Mouse (Mus musculus) limb, embryonic 12.5 days (tissue): ENCODE data around the gene Zkscan1. TPM values are rescaled to one million over a fixed set of nuclear protein-coding genes. Genes with fewer than 3 reads are reported as not detected.
A peak's percentile ranks its signal among the peaks of the same experiment; 100 is the strongest.
"Not testable (repeated sequence)": the region's sequence is repeated elsewhere in the genome, so short reads cannot be mapped to it uniquely, and the experiment has no call there.

ENCODE experiments used
- ATAC-seq: fragments of 200-750 bp; cut with Nextera tagmentation; 2 replicates; pipeline ENCODE4 v1.8.0; 2017; ENCODE audit warnings: low read depth, moderate TSS enrichment; ENCODE audit not compliant: insufficient number of reproducible peaks, insufficient read depth, low FRiP score, low TSS enrichment
- H3K27ac ChIP-seq: fragments of 300-500 bp; sonication (generic); 2 replicates; pipeline ENCODE4 v1.5.1; 2016; ENCODE audit warnings: mild to moderate bottlenecking, moderate library complexity
- H3K27me3 ChIP-seq: fragments of 300-500 bp; sonication (generic); 2 replicates; pipeline ENCODE4 v1.6.1; 2016; ENCODE audit warnings: mild to moderate bottlenecking, moderate library complexity
- H3K36me3 ChIP-seq: fragments of 300-500 bp; sonication (generic); 2 replicates; pipeline ENCODE4 v1.6.1; 2016; ENCODE audit warnings: mild to moderate bottlenecking, moderate library complexity
- H3K4me1 ChIP-seq: fragments of 300-500 bp; sonication (generic); replicated peaks from 2 replicates; pipeline ENCODE4 v1.6.1; 2016
- H3K4me2 ChIP-seq: fragments of 300-500 bp; sonication (generic); 2 replicates; pipeline ENCODE4 v1.6.1; 2016; ENCODE audit warnings: mild to moderate bottlenecking, moderate library complexity
- H3K4me3 ChIP-seq: fragments of 300-500 bp; sonication (generic); replicated peaks from 2 replicates; pipeline ENCODE4 v1.5.1; 2016; ENCODE audit warnings: mild to moderate bottlenecking
- H3K9ac ChIP-seq: fragments of 300-500 bp; sonication (generic); replicated peaks from 2 replicates; pipeline ENCODE4 v1.6.1; 2016; ENCODE audit warnings: mild to moderate bottlenecking, moderate library complexity
- H3K9me3 ChIP-seq: fragments of 300-500 bp; sonication (generic); 2 replicates; pipeline ENCODE4 v1.6.1; 2016; ENCODE audit warnings: mild to moderate bottlenecking, moderate library complexity
- WGBS: fragments of 180-500 bp; shearing (Covaris S2); methylation state at CpG from one replicate; pipeline ENCODE4 v1.1.7; 2016; 5-methylcytosine and 5-hydroxymethylcytosine counted together
- polyA plus RNA-seq: library from polyadenylated mRNA; unstranded; fragments of >200 nt; fragmentation: Nextera tagmentation; extraction: Ambion mirVana; gene quantifications from 2 replicates; pipeline ENCODE4 v1.2.1, GENCODE M21; 2016

Gene Zkscan1
- polyA plus RNA-seq, 1 experiment from 2014 or later: 26.8 TPM

DNA sequence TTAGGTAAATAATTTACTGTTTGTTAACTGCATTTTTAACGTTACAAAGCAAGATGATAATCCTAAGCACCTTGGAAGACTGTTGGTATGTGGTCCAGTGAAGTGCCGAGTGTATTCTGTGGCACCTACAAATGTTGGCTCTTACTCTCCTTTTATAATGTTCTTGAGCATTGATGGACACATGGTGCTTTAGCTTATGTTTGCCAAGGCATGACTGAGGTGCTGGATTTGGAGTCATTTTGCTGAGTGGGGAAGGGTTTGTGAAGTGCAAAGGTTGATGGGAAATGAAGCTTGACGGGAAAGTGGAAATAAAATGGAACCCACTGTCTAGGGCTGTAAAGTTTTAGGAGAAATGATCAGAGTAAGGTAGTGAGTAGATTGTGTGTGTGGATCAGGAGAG lies 3.5 kb downstream of the Zkscan1 start:
- 86% methylated on average over 3 of the region's 3 CpGs for WGBS
- H3K4me3 ChIP-seq: no peak overlapping the region
- H3K4me2 ChIP-seq: no peak overlapping the region

DNA sequence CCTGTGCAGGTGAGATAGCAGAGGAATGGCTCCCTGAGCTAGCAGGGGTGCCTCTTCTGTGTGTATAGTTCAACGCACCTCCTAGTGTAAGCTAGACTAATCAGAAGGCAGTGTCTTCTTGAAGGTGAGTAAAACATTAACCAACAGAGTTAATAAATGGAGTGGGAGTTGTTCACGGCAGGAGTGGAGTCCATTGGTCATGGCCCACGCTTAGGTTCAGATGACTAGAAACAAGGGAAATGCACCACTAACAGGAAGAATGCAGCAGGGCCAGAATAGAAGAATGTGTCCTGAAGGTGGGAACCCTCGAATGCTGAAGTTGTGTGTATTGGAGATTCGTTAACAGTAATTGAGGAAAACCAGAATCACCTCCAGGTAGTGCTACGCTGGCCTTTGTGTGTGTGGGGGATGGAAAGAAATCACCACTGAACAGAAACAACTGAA lies 4.2 kb downstream of the Zkscan1 start:
- Histone ChIP-seq H3K9me3 (no peaks in the 10 kb centered on the region), H3K27me3 (no peaks in the 10 kb centered on the region), H3K4me1 (peaks cover 14% of the 10 kb centered on the region), H3K9ac (no peak overlapping the region), H3K4me2 (no peak overlapping the region), H3K36me3 (peaks cover 48% of the 10 kb centered on the region), H3K4me3 (no peak overlapping the region), H3K27ac (no peak overlapping the region)
- no peak for ATAC-seq
- WGBS: 95% methylated on average over 6 of the region's 6 CpGs

More for the DNA sequence above, 3.5 kb downstream of the Zkscan1 start:
- no peaks in the 10 kb centered on the region for H3K9me3 ChIP-seq
- no peak overlapping the region for H3K9ac ChIP-seq
- H3K27me3 ChIP-seq: no peaks in the 10 kb centered on the region
- peaks cover 14% of the 10 kb centered on the region for H3K4me1 ChIP-seq
- H3K36me3 ChIP-seq: peaks cover 40% of the 10 kb centered on the region
- H3K27ac ChIP-seq: no peak overlapping the region
- no peak for ATAC-seq

DNA sequence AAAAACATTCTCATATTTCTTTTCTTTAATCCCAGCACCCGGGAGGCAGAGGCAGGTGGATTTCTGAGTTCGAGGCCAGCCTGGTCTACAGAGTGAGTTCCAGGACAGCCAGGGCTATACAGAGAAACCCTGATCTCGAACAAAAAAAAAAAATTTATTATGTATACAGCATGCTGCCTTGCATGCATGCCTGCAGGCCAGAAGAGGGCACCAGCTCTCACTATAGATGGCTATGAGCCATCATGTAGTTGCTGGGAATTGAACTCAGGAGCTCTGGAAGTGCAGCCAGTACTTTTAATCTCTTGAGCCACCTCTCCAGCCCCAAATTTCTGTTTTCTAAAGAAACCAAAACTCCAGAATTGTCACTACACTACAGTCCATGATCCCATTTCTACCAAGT lies 5.4 kb downstream of the Zkscan1 start:
- H3K9ac ChIP-seq: no peak overlapping the region
- H3K4me1 ChIP-seq: peaks cover 11% of the 10 kb centered on the region
- H3K36me3 ChIP-seq: peaks cover 59% of the 10 kb centered on the region
- 81% methylated on average over 3 of the region's 3 CpGs for WGBS
- H3K27me3 ChIP-seq: no peaks in the 10 kb centered on the region
- no peak overlapping the region for H3K27ac ChIP-seq
- no peaks in the 10 kb centered on the region for H3K9me3 ChIP-seq
- no peak overlapping the region for H3K4me2 ChIP-seq
- H3K4me3 ChIP-seq: no peak overlapping the region
- no peak for ATAC-seq

DNA sequence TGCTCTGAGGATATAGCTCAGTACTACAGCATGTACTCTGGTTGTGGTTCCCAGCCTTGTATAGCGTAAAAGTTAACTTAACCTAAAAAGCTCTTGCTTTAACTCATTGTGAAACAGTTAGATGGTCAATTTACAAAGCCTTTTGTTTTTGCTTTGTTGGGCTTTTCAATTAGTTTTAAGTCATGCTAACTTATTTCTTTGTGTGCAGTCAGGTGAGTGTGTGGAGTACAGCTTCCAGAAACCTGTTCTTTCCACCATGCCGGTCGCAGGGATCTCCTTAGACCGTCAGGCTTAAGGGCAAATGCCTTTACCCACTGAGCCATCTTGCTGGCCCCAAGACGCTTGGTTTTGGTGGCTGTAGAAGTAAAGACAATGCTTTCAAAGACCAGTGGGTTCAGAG lies 5.9 kb downstream of the Zkscan1 start:
- Histone ChIP-seq H3K27me3 (no peaks in the 10 kb centered on the region), H3K36me3 (peaks cover 64% of the 10 kb centered on the region), H3K9ac (no peak overlapping the region), H3K4me2 (no peak overlapping the region), H3K27ac (no peak overlapping the region), H3K9me3 (no peaks in the 10 kb centered on the region), H3K4me3 (no peak overlapping the region), H3K4me1 (peaks cover 11% of the 10 kb centered on the region)
- no peak for ATAC-seq
- WGBS: 95% methylated on average over 5 of the region's 5 CpGs

DNA sequence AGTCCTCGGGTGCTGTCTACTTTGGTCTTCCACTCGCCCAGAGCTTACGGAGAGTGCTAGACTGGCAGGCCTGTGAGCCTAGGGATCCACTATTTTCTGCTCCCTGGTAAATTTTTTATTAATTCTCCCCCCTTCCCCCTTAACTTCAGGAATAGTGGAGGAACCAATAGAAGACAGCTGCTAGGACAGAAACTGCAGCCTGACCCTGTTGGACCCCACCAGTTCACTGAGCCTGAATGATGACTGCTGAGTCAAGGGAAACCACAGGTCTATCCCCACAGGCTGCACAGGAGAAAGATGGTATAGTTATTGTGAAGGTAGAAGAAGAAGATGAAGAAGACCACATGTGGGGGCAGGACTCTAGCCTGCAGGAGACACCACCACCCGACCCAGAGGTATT lies 7.9 kb downstream of the Zkscan1 start:
- Histone ChIP-seq H3K9me3 (no peaks in the 10 kb centered on the region), H3K4me3 (no peak overlapping the region), H3K9ac (no peak overlapping the region), H3K27me3 (no peaks in the 10 kb centered on the region), H3K4me1 (no peaks in the 10 kb centered on the region), H3K36me3 (peaks cover 76% of the 10 kb centered on the region), H3K4me2 (no peak overlapping the region), H3K27ac (no peak overlapping the region)
- ATAC-seq: no peak
- 94% methylated on average over 4 of the region's 4 CpGs for WGBS

DNA sequence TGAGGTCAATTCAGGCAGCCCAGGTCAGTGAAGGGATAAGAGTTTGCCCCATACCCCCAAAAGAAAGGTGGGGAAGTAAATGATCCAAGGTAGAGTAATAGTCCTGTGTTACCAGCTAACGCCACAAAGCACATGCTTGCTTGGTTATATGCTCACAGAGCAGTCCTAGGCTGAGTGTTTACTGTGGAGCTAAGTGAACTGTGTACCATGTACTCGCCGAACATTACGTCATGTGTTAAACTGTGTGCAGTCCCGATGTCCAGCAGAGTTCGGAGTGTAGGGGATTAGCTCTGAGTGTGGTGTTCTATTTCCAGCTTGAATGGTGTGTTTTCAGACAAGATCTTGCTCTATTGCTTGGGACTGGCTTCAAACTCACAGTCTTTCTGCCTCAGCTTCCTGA lies 9.6 kb downstream of the Zkscan1 start:
- Histone ChIP-seq H3K4me2 (no peak overlapping the region), H3K9me3 (no peaks in the 10 kb centered on the region), H3K9ac (no peak overlapping the region), H3K4me3 (no peak overlapping the region), H3K36me3 (peaks cover 76% of the 10 kb centered on the region), H3K27me3 (no peaks in the 10 kb centered on the region), H3K4me1 (no peaks in the 10 kb centered on the region), H3K27ac (no peak overlapping the region)
- no peak for ATAC-seq
- 94% methylated on average over 6 of the region's 6 CpGs for WGBS

DNA sequence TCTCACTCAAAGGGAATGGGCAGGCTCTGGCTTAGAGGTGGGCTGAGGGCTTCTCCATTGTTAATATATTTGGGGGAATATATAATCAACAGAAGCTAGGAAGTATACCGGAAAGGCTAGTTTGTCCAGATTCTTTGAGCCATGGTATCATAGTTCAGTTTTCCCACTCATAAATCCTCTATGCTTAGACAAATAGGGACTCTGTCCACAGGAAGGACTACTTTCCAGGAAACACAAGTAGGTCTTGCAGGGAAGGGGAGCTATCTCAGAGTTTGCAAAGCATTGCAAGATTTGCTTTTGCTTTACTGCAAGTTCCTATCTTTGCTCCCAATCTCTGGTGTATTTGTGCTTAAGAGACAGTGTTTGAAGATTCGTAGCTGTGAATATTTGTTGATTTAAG lies 20.1 kb downstream of the Zkscan1 start:
- Histone ChIP-seq H3K4me3 (no peak overlapping the region), H3K4me1 (no peaks in the 10 kb centered on the region), H3K9ac (no peak overlapping the region), H3K36me3 (peaks cover 61% of the 10 kb centered on the region), H3K9me3 (no peaks in the 10 kb centered on the region), H3K4me2 (no peak overlapping the region), H3K27me3 (no peaks in the 10 kb centered on the region), H3K27ac (no peak overlapping the region)
- WGBS: 92% methylated on average over 2 of the region's 2 CpGs
- ATAC-seq: no peak

DNA sequence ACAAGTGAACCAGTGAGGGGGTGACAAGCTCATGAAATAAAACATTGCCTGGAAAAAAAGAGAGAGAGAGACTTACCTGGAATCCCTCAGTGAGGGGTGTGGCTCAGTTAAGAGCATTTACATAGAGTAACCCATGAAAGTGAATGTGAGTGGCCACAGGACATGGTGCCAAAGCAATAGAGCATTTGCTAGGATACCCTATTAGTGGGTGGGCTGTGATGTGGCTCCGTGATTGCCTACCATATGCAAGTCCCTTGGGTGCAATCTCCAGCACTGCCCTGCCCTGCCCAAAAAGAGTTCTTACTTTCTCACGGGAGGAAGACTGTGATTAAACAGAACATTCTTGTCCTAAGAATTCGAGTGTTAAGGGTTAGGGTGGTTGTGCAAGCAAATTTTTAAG lies 22.2 kb downstream of the Zkscan1 start:
- 71% methylated on average over 3 of the region's 3 CpGs for WGBS
- Histone ChIP-seq H3K4me3 (no peak overlapping the region), H3K4me2 (no peak overlapping the region), H3K27ac (no peak overlapping the region), H3K9me3 (no peaks in the 10 kb centered on the region), H3K27me3 (no peaks in the 10 kb centered on the region), H3K4me1 (no peaks in the 10 kb centered on the region), H3K9ac (no peak overlapping the region), H3K36me3 (peaks cover 39% of the 10 kb centered on the region)
- ATAC-seq: no peak

DNA sequence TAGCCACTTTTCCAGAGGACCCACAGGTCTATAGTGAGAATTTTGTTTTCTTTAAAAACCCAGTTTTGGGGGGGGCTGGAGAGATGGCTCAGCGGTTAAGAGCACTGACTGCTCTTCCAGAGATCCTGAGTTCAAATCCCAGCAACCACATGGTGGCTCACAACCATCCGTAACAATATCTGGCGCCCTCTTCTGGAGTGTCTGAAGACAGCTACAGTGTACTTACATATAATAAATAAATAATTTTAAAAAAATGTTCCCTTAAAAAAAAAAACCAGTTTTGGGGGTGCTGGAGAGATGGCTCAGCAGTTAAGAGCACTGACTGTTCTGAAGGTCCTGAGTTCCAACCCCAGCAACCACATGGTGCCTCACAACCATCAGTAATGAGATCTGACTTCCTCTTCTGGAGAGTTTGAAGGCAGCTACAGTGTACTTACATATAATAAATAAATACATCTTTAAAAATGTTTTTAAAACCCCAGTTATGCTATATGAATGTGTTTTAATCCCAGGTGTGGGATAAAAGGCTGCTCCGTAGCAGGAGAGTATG lies 25.0 kb downstream of the Zkscan1 start:
- ATAC-seq, H3K27me3 ChIP-seq, H3K4me2 ChIP-seq, H3K9ac ChIP-seq, H3K4me3 ChIP-seq, H3K9me3 ChIP-seq, H3K27ac ChIP-seq, H3K4me1 ChIP-seq: not testable (repeated sequence)
- 62% methylated on average over 4 of the region's 4 CpGs for WGBS
- H3K36me3 ChIP-seq: peaks cover 11% of the 10 kb centered on the region

DNA sequence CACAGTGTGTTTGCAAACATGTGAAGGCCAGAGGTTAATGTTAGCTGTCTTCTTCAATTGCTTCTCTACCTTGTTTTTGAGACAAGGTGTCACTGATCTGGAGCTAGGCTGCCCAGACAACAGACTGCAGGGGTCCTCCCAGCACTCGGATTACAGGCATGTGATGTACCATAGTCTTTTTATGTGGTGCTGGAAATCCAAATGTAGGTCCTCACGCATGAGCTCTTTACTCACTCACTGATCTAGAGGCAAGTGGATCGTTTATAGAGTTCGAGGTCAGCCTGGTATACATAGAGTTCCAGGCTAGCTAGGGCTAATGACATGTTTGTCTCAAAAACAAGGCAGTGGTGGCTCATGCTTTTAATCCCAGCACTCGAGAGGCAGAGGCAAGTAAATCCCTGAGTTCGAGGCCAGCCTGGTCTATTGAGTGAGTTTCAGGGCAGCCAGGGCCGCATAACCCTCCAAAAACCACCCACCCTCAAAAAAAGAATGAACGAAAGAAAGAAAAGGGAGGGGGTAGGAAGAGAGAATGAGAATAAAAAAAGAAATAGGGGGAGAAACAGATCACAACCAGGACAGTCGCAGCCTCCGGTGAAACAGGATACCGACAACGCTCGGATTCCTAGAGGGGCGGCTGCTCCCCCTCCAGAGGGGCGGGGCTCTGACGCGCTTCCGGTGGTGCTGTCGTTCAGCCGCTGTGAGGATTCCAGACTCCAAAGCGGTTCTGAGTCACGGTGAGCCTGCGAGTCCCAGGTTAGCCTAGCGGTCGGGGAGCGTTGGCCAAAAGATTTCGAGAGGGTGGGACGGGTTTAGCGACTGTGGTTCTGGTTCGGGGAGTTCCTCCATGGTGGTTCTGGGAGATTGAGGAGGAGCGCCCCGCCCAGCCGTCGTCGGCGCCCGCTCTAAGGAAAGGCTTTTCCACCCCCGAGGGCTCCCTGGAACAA lies 31.6 kb downstream of the Zkscan1 start, which contains the start of gene Zscan21:
Gene Zscan21, plus strand, starts transcription at position 649 of the 944 bp plus-strand sequence.
- Histone ChIP-seq H3K4me1 (peaks cover 10% of the 10 kb centered on the region), H3K9ac (peak within 1 kb of the TSS; percentile 75), H3K36me3 (peaks cover 24% of the 10 kb centered on the region), H3K4me3 (peak within 1 kb of the TSS; percentile 65), H3K9me3 (no peaks in the 10 kb centered on the region), H3K27me3 (no peaks in the 10 kb centered on the region), H3K4me2 (peak within 1 kb of the TSS; percentile 71), H3K27ac (peak within 1 kb of the TSS; percentile 94)
- ATAC-seq: peak; percentile 88
- WGBS: 7% methylated on average over 38 of the region's 38 CpGs

DNA sequence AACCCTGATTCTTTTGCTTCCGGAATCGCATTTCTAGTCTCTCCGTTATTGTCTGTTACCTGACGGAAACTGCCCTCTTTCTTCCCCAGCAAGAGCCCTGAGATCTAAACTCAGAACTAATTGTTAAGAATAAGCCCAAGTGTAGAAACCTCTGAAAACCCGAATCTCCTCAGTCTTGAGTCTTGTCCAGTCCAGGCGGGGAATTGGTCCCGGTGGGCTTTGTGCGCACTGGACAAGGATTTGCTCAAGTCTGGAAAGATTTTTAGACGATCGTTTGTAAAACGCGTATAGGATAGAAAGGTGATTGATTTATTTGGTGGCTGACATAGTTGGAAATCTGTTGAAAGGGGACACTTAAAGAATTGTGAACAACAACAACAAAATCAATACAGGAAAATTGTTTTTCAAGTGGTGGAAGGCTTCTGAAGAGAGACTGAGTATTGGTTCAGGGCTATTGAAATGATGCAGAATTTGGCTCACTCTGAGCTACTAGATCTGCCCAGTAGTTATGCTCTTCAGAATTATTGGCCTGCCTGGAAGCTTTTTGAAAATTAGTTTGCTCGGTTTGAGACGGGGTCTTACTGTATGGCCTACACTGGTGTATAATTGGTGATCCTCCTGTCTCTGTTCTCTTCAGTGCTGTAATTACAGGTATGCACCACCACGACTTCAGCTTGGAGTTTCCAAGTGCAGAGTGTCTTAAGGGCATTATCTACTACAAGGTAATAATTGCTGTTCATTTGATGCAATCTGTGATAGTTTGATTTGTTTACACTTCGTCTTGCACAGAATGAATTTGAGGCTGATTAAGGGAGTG lies 32.5 kb downstream of the Zkscan1 start:
- no peak for ATAC-seq
- 8% methylated on average over 16 of the region's 16 CpGs for WGBS

More for the DNA sequence above, 32.5 kb downstream of the Zkscan1 start:
- Histone ChIP-seq H3K4me2 (peak overlapping the region; percentile 71), H3K4me1 (peaks cover 10% of the 10 kb centered on the region), H3K27ac (peak overlapping the region; percentile 94), H3K27me3 (no peaks in the 10 kb centered on the region), H3K9me3 (no peaks in the 10 kb centered on the region), H3K9ac (peak overlapping the region; percentile 75), H3K36me3 (peaks cover 29% of the 10 kb centered on the region), H3K4me3 (peak overlapping the region; percentile 65)
